Mouse (Mus musculus) spleen, adult 2 months (tissue): ENCODE data around the gene Mars. TPM values are rescaled to one million over a fixed set of nuclear protein-coding genes. Genes with fewer than 3 reads are reported as not detected.

ENCODE experiments used
- DNase-seq, 2 experiments: peaks; one replicate each; pipeline versions ENCODE4 v3.0.0 to v3.0.0-alpha.2; 2012 to 2021; ENCODE audit warnings: low spot score in 2 of 2, low read depth in 1 of 2
- H3K27ac ChIP-seq: fragments of 200-500 bp; 2 replicates; pipeline ENCODE4 v1.5.1; 2012; ENCODE audit warnings: low read length, inconsistent platforms; ENCODE audit not compliant: insufficient read depth
- H3K27me3 ChIP-seq: fragments of 200-500 bp; 2 replicates; pipeline ENCODE4 v1.6.1; 2012; ENCODE audit warnings: mild to moderate bottlenecking, moderate library complexity, low read length, inconsistent platforms; ENCODE audit not compliant: control insufficient read depth, insufficient read depth
- H3K36me3 ChIP-seq: fragments of 200-500 bp; 2 replicates; pipeline ENCODE4 v1.6.1; 2012; ENCODE audit warnings: mild to moderate bottlenecking, low read length, inconsistent platforms; ENCODE audit not compliant: control insufficient read depth, insufficient read depth
- H3K4me1 ChIP-seq: fragments of 200-500 bp; 2 replicates; pipeline ENCODE4 v1.6.1; 2011; ENCODE audit warnings: inconsistent platforms; ENCODE audit not compliant: control insufficient read depth, insufficient read depth, insufficient read length
- H3K4me3 ChIP-seq: fragments of 200-500 bp; 2 replicates; pipeline ENCODE4 v1.5.1; 2011; ENCODE audit warnings: mild to moderate bottlenecking, inconsistent platforms; ENCODE audit not compliant: insufficient read depth, insufficient read length; ENCODE audit errors: extremely low read depth
- CTCF ChIP-seq: fragments of 200-500 bp; IDR thresholded peaks from 2 replicates; pipeline ENCODE4 v1.5.1; 2011; ENCODE audit warnings: mild to moderate bottlenecking, inconsistent platforms; ENCODE audit not compliant: insufficient read depth, insufficient read length, insufficient replicate concordance; ENCODE audit errors: extremely low read depth
- POLR2A ChIP-seq: fragments of 200-500 bp; IDR thresholded peaks from 2 replicates; pipeline ENCODE4 v1.6.1; 2011; ENCODE audit warnings: low read depth, low read length, inconsistent platforms
- WGBS: fragments of 180-500 bp; shearing (Covaris S2); methylation state at CpG from one replicate; pipeline ENCODE4 v1.1.7; 2018; 5-methylcytosine and 5-hydroxymethylcytosine counted together
- polyA plus RNA-seq: library from polyadenylated mRNA; depleted of rRNA; stranded (reverse); fragments of >200 nt; gene quantifications from 2 replicates; pipeline ENCODE4 v1.2.3, GENCODE M21; 2012

Gene Mars
- polyA plus RNA-seq, 1 experiment = 33.2 TPM

DNA sequence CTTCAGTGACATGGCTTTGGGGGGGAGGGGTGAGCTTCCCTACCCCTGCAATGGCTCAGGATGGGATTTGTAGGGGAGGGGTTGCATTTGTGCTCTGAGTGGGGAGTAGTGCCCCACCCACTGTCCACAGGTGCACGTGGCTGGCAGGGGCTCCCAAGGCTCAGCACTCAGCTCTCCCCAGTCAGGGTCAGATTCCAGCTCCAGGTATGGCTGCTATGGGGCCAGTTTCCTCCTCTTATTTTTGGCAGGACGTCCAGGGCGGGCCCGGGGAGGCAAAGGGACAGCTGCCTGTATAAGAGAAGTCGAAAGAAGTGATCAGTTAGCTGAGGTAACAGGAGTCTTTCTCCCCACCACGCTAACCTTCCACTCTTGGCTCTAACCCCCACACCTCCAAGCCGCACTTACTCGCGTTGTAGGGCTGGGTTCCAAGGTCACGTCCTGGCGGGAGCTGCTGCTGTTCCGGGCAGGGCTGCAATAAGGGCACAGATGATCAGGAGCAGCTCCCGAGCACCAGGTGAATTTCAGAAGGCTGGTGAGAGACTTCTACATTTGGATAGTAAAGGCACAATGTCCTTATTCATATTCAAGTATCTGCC is 28.9 kb downstream of the Mars start:
- Histone ChIP-seq H3K4me3 (no peak overlapping the region), H3K4me1 (peaks cover 5% of the 10 kb centered on the region; the same call in 1 of the 2 replicates), H3K36me3 (peaks cover 55% of the 10 kb centered on the region), H3K27ac (no peak overlapping the region), H3K27me3 (no peaks in the 10 kb centered on the region)
- TF ChIP-seq CTCF = no peak
- TF ChIP-seq POLR2A = no peak
- WGBS = 90% methylated on average over 13 of the region's 13 CpGs
- no peak for DNase-seq

DNA sequence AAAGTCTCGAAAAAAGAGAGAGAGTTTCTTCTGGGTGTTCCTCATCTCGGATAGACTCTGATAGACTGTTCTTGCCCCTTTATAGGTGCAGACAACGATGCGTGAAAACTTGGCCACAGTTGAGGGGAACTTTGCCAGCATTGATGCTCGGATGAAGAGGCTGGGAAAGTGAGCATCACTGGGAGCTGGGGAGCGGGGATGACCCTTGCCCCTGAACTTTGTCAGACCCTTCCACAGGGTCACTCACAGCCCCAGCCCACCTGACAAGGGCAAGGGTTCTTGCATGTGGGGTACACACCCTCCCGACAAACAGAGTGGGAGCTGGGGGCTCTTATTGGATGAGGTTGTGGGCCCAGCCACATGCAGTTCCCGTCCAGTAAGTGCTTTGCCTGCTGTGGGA is 30.3 kb downstream of the Mars start:
- no peak overlapping the region for H3K27ac ChIP-seq
- TF ChIP-seq CTCF (no peak), POLR2A (no peak)
- peaks cover 57% of the 10 kb centered on the region for H3K36me3 ChIP-seq
- H3K4me1 ChIP-seq = no peaks in the 10 kb centered on the region
- no peak for DNase-seq
- no peak overlapping the region for H3K4me3 ChIP-seq
- H3K27me3 ChIP-seq = no peaks in the 10 kb centered on the region
- WGBS = 92% methylated on average over 8 of the region's 8 CpGs

DNA sequence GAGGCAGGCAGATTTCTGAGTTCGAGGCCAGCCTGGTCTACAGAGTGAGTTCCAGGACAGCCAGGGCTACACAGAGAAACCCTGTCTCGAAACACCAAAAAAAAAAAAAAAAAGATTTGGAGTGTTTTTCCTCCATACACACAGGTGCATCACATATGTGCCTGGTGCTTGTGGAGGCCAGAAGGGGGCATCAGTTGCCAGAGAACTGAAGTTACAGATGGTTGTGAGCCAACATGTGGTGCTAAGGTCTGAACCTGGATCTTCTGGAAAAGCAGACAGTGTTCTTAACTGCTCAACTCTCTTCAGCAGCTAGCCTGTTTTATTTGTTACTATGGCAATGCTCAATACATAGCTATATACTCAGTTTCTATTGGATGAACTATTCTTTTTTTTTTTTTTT is 31.9 kb downstream of the Mars start:
- Histone ChIP-seq H3K27me3 (no peaks in the 10 kb centered on the region), H3K36me3 (peaks cover 54% of the 10 kb centered on the region), H3K4me3 (no peak overlapping the region), H3K4me1 (no peaks in the 10 kb centered on the region), H3K27ac (no peak overlapping the region)
- TF ChIP-seq CTCF = no peak
- no peak for TF ChIP-seq POLR2A
- DNase-seq = no peak
- 90% methylated on average over 2 of the region's 2 CpGs for WGBS

DNA sequence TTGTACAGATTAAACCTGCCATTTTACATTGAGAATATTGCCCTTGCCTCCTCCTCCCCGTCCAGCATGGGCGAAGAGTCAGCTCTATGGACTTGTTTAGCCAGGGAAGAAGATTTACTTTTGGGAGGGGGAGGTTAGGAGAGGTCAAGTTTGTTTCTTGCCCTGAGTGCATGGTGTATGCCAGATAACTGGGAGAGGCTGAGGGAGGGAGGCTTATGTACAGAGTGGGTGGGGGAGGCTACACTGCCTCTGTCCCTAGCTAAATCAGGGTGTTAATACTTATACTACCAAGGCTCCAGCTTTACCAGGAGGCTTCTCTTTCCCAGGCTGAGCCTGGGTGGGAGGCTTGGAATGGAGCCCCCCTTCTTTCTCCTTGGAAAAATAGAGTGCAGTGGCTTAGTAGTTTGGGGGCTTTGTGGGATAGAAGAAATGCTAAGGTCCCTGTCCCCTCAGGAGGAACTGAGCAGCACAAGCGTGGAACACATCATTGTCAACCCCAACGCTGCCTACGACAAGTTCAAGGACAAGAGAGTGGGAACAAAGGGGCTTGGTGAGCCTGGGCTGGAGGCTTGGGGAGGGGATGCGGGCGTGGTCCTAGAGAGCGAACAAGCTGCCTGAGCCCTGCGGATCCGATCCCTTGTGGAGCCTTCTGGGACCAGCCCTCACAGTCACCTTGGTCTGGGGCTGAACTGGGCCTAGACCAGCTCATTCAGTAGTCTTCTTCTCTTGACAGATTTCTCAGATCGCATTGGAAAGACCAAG is 37.1 kb downstream of the Mars start:
- TF ChIP-seq POLR2A (no peak), CTCF (no peak)
- no peaks in the 10 kb centered on the region for H3K27me3 ChIP-seq
- H3K27ac ChIP-seq = no peak overlapping the region
- H3K4me1 ChIP-seq = no peaks in the 10 kb centered on the region
- DNase-seq = no peak
- WGBS = 97% methylated on average over 11 of the region's 11 CpGs
- H3K4me3 ChIP-seq = no peak overlapping the region
- peaks cover 26% of the 10 kb centered on the region for H3K36me3 ChIP-seq

DNA sequence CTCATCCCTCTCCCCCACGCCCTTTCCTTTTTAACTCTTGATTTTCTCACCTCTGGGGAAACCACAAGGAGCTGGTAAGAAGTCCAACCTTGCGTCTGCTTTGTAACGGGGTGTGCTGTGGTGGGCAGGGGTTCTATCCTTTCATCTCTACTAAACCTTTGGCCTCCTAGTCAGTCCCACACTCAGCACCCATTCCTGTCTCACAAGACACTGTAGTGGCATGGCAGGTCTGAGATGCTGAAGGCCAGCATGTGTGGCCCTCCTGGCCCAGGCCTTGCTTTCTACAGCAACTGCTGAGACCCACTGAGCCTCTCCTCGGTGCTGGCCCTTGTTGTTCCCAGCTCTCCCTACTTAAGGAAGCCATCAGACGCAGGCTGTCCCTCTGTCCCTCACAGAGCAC is 39.2 kb downstream of the Mars start:
- 89% methylated on average over 5 of the region's 5 CpGs for WGBS
- H3K4me3 ChIP-seq = no peak overlapping the region
- peaks cover 21% of the 10 kb centered on the region for H3K36me3 ChIP-seq
- TF ChIP-seq POLR2A = no peak
- no peak for TF ChIP-seq CTCF
- no peak for DNase-seq
- H3K27ac ChIP-seq = no peak overlapping the region
- H3K4me1 ChIP-seq = no peaks in the 10 kb centered on the region
- no peaks in the 10 kb centered on the region for H3K27me3 ChIP-seq

DNA sequence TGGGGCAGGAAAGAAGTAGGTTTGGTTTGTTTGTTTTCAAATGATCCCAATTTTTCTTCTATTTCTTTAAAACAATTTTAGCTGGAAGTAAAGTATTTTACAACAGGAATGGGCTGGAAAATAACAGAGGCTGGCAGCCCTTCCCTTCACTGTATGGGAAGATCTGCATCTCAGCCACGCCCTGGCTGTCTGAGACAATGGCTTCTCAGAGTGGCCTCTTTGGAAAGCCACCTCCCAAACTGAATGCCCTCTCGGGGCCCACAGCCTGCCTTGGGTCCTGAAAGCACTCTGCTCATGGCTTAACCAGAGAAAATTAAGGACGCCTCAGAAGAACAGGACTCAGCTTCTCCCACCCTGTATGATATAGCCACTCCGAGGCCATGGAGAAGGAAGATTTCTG is 41.7 kb downstream of the Mars start:
- H3K4me1 ChIP-seq = peaks cover 3% of the 10 kb centered on the region; the same call in 1 of the 2 replicates
- H3K36me3 ChIP-seq = peaks cover 6% of the 10 kb centered on the region
- no peak overlapping the region for H3K4me3 ChIP-seq
- 90% methylated on average over 4 of the region's 4 CpGs for WGBS
- DNase-seq = no peak
- TF ChIP-seq POLR2A (no peak), CTCF (no peak)
- no peaks in the 10 kb centered on the region for H3K27me3 ChIP-seq
- no peak overlapping the region for H3K27ac ChIP-seq

DNA sequence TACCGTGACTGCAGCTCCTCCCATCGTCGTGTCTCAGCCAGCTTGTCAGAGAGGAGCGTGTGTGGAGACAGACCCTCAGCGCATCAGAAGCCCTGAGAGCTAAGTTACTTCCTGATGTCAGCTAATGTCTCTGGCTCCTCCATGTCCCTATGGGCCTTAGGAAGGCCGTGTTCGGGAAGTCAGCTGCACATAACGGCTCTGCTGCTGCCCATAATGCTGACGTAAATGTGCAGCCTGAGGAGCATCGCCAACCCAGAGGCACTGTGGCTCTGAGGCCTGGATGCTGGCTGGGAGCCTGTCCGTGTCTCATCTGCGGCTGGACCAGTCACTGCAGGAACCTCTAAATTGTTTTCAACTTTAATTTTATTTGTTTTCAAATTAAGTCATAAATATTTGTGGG is 42.5 kb downstream of the Mars start:
- Histone ChIP-seq H3K4me3 (no peak overlapping the region), H3K27ac (no peak overlapping the region), H3K4me1 (peaks cover 3% of the 10 kb centered on the region; the same call in 1 of the 2 replicates), H3K27me3 (no peaks in the 10 kb centered on the region), H3K36me3 (peaks cover 2% of the 10 kb centered on the region)
- 92% methylated on average over 12 of the region's 12 CpGs for WGBS
- no peak for DNase-seq
- TF ChIP-seq POLR2A = no peak
- no peak for TF ChIP-seq CTCF
